Mouse (Mus musculus) cerebellum, adult 8-10 months (tissue): ENCODE measurements at regions not wholly inside any gene's neighbourhood (a gene's known extent, or its start where the extent isn't known, plus 50 kb on each side); places are given as distances from the start of the nearest gene placed in this dataset.

Experiments
- DNase-seq: peaks from one replicate; pipeline ENCODE4 v3.0.0; 2022

DNA sequence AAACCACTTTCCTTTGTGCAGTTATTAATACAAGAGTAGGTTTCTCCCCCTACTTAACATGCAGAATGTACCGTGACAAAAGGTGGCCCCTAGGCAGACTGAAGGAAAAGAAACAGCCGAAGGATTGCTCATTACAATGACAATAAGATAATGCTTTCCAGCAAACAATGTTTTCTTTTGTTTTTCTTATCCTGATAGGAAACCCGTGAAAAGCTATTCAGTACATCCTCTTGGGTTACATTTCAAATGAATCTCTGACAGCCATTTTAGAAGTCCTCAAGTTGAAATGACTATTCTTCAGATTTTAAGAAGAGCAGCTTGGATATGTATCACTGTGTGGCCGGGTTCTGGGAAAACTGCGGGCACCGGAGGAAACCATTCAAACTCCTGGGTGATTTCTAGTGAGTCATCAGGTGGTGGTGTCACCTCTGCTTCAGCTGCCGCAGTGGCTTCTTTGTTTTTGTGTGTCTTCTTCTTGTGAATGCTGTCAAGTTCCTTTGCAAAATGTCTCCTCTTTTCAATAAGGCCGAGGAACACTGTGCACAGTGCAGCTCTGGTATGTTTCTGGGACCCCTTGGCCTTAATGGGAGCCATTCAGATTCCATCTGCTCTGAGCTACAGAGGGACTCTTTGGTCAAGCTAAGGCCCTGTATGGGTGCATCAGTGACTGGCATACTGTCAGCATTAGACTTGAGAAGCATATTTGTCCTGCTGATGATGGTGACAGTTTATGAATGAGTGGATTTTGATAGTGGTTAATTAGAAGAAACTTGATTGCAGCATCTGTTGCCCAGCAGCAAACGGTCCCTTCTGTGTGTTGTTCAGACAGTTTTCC lies 393.1 kb downstream of the Rnd3 start:
- DNase-seq = no peak

DNA sequence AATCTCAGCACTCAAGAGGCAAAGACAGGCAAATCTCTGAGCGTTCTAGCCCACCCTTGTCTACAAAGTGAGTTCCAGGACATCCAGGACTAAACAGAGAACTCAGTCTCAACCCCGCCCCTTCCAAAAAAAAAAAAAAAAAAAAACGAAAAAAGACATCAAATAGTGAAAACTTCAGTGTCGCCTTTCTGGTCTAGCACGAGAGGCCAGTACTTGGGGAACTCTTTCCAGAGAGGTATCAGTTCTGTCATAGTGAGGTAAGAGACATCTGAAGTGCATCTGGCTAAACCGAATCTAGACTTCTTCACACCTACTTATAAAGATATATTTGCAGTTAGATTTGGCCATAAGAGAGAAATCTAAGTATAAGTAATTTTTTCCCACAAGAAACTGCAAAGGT lies 393.8 kb downstream of the Rnd3 start:
- DNase-seq = no peak

DNA sequence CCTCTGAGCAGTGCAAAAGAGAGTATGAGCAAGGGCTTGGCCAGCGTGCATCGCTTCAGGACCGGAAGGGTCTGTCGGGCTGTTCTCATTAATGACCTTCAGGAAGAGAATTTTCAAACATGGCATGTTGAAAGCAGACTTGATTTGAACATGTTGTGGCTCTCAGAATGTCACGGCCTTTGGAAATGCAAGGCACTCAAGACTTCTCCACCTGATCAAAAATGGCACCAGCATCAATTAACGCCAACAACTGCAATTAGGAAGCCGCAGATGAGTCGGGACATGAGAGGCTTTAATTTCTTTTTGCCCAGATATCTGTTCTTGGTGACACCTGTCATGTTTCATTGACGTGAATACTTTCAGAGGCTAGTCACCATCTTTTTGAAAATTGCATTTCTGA lies 396.5 kb downstream of the Rnd3 start:
- DNase-seq = no peak

DNA sequence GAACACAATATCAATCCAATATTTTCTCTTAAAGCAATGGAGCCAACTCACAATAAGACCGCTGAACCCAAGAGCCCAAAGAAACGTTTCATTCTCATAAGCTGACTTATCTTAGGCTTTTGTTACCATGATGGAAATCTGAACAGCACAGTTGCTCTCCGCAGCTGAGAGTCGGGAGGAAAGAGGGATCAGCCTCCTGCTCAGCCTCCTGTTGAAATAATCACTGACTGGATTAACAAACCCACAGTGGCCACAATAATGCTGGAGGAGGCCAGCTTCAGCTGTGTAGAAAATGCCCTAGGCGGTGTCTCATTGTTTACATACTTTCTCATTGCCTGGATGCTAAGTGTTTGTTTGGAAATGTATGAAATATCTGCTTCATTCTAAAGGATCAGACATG lies 398.1 kb downstream of the Rnd3 start:
- no peak for DNase-seq

DNA sequence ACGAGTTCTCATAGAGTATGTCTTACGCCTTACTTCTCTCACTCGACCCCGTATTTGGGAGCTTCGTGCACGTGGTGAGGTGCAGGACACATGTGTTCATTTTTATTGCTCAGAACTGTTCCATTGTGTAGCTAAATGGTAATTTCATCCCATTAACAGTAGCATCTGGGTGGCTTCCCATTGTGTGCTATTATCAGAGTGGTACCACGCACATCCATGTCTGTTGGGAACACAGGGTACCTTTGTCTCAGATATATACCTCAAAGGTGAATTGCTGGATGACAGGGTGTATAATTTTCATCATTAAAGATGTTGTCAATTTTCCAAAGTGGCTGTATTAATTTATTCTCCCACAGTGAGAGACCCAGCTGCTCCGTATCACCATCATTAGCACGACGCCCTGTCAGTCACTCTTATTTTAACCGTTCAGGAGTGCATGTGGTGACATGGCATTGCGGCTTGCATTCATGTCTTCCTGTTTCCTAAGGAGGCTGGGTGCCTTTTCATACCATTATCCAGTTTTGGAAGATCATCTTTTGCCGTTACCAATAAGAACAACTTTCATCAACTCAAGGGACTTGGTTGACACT lies 404.2 kb downstream of the Rnd3 start:
- DNase-seq = no peak

DNA sequence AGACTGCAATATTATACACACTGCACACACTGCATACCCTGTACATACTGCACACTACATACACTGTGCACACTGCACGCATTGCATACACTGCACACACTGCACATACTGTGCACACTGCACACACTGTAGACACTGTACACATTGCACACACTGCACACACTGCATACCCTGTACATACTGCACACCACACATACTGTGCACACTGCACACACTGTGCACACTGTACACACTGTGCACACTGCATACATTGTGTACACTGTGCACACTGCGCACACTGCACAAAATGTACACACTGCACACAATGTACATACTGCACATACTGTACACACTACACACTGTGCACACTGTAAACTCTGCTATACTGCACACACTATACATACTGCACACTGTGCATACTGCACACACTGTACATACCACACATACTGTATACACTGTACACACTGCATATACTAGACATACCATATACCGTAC lies 405.1 kb downstream of the Rnd3 start:
- no peak for DNase-seq

DNA sequence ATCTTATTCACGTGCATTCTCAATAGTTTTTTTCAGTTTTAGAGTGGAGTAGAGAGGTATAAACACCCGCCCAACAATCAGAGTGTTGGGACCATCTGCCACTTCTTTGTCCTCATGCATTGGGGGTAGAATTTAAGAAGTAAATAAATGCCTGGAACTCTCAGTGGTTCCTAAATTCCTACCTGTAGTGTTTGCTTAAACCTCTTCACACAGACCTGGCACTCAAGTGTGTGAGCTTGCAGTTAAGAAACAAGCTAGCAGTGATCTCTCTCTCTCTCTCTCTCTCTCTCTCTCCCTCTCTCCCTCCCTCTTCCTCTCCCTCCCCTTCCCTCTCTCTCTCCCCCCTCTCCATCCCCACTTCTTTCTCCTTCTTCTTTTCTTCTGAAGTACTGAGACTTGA lies 406.5 kb downstream of the Rnd3 start:
- DNase-seq = no peak

DNA sequence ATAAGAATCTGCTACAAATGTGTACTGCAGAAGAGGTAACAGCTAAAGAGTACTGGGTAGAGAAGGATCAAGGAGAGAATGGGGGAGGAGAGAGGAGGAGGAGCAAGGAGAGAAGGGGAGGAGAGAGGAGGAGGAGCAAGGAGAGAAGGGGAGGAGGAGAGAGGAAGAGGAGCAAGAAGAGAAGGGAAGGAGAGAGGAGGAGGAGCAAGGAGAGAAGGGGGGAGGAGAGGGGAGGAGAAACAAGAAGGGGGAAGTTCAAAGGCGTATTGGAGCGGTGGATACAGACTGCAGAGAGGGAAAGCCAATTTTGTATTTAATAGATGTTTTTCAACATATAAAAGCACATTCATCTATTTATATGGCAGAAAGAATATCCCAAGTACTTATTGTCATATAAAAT lies 407.6 kb downstream of the Rnd3 start:
- no peak for DNase-seq

DNA sequence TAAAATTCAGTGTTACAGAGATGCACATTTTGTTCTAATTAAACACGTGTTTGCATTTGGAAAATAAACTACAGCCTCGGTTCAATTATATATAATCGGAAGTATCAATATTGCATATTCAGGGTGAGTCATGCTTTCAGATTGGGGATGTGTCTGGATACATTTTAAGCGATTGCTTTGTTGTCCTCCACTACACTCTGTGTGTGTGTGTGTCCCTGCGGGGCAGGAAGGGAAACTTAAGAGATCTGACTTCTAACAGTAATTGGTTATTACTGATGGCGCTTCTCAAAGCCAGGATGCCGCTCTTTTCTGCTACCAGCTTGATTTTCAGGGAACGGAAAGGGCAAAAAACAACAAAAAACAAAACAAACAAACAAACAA lies 409.3 kb downstream of the Rnd3 start:
- DNase-seq = no peak

GRCm38 (mm10) chr2:50738936-50739598 lies 409.8 kb downstream of the Rnd3 start:
- DNase-seq = no peak

- no peak for DNase-seq
These were observed 411.2 kb downstream of the Rnd3 start for GRCm38 (mm10) chr2:50737706-50738105.

GRCm38 (mm10) chr2:50735029-50735428 lies 413.9 kb downstream of the Rnd3 start:
- no peak for DNase-seq

DNA sequence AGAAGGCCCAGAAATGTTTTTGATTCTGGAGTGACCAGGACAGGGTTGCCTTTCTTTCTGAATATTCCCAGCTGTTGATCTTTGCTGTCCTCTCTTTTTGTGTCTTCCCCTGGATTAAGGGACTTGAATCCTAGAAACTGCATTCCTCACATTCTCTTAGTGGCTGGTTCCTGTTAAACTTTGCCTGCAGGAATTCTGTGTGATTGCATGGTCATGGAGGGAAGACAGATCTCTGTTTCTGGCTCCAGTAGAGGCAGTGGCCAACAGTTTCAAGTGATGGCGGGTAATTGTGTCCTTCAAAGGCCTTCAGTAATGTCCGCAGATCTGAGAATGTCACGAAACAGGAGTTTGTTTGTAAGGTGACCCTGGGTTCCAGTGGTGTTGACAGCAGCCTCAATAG lies 410.1 kb upstream of the Mmadhc start:
- no peak for DNase-seq

- no peak for DNase-seq
These were observed 407.7 kb upstream of the Mmadhc start for GRCm38 (mm10) chr2:50704297-50704696.

DNA sequence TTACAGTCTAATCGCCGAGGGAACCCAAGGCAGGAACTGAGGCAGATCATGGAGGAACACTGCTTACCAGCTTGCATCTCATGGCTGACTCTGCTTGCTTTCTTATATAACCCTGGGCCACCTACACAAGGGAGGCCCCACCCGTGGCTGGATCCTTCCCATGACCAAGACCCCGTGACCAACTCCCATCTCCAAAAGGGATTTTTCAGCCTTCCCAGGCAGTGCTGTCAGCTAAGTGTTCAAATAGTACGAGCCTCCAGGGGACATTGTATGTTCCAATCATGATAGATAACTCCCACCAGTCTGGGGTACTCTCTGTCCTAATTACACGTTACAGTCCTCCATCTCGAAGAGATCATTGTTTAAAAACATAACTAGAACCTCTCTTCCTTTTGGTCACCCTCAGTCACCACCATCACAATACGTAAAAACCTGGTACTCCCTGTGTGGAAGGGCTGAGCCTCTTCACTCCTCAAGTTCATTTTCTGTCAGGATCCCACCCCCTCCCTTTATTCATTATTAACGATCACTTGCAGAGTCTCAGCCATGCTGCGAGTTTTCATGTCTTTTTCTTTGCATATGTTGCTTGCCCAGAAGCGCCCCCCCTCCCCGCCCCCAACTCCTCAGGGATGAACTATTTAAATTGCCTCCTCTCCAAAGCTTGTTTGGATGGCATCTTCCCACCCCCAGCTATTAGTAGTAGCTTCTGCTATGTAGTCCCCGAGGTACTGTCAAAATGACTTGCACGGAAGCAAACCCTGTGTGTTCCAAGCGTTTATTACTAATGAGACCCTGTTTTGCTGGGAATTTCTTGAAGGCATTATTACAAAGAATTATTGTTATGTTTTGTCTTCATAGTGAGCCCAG lies 406.2 kb upstream of the Mmadhc start:
- DNase-seq = no peak

DNA sequence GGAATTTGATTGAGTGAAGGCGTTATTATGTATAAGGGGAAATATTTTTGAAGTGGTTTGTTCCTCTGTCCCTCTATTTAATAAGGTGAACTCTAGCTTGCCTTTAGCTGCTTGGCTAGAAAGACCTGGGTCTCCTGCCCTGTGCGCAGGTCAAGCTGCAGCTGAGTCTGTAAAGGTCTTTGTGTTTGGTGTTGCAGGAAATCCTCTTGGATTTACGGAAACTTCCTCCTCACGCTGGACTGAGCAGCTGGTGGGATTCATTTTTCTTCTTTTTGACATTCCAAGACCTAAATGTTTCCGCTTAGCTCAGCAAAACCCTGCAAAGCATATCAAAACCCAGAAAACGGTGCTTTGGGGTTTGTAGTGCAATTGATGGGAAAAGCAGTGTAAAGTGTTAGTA lies 402.2 kb upstream of the Mmadhc start:
- no peak for DNase-seq

- no peak for DNase-seq
These were observed 400.0 kb upstream of the Mmadhc start for GRCm38 (mm10) chr2:50696575-50696974.

DNA sequence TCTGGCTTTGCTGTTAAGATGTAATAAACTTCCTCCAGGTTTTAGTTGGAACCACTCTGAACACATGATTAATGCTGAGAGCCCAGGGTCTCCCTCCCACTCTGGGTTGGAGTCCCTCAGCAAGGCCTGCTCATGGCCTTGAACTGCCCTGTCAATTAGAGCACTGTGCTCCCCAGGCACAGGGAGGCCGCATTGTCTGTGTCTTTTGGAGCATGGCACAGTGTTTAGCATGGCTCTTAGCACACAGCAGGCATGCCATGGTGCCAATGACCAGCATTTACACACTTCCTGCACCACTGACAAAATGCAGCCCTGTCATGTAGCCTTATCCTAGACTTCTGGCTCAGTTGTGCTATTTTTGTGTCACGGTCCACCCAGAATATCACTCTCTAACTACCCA lies 398.2 kb upstream of the Mmadhc start:
- DNase-seq = no peak

DNA sequence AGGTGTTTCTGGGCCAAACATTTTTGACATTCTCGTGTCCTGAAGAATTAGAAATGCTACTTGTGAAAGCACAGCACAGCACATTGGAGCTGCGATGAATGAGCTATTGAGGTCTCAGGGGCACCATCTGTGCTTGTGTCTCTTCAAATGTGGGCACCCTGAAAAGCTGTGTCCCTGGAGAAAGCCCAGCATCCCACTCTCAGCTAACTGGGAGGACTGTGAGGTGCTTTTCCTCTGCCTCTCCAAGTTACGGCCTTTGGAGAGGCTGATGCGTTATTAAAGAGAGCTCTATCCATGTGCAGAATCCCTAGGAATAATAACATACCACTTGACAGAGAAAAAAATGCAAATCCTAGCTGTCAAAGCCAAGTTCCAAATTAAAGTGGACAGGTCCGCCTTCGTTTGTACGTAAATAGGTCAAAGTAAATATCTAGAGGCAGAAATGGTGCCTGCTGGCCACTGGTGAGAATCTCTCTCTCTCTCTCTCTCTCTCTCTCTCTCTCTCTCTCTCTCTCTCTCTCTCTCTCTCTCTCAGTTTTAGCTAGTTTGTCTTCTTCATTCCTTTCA lies 397.3 kb upstream of the Mmadhc start:
- DNase-seq = no peak

- DNase-seq = no peak
These were observed 393.8 kb upstream of the Mmadhc start for GRCm38 (mm10) chr2:50690120-50691103.

GRCm38 (mm10) chr2:50687672-50688151 lies 391.1 kb upstream of the Mmadhc start:
- DNase-seq = no peak
